Comparison of ENCODE assay signal across 1 mouse cellular context in the genomic region with DNA sequence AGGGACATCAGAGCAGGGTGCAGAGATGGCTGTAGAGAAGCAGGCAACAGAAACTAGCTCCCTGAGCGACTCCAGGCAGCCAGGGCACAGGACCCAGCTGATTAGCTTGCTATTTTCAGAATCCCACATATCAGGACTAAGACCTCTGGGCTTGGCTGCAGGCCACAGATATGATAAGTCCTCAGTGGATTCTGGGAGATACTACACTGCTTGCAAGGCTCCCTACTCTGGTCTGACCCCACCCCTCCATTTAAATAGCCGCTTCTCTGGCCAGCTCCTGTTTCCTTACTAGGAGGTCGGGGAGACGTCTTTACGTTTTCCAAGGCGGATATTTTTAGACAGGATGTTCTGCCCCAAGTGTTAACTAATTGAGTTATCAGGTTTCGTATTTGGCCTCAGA.
TF ChIP-seq lines count a peak whose summit lies in the region.

No protein-coding gene starts in this region.

TF ChIP-seq in MEL, 35 proteins besides CTCF, POLR2A, EP300 and RAD21 (continued from another document):
- TF ChIP-seq USF2 (IDR thresholded peaks at IDR 0.05; ENCODE audit: borderline replicate concordance in 1 of 2, insufficient read depth in 1 of 2, low read depth in 1 of 2, low read length in 2 of 2) (no peak), E2F4 (IDR thresholded peaks at IDR 0.05; ENCODE audit: borderline replicate concordance, low read depth, low read length) (no peak), TCF12 (IDR thresholded peaks at IDR 0.05; ENCODE audit: low read depth, low read length) (peak; percentile 75)
